Mouse (Mus musculus) midbrain, embryonic 10.5 days (tissue): ENCODE measurements around the gene Phlda1. TPM values are rescaled to one million over a fixed set of nuclear protein-coding genes. Genes with fewer than 3 reads are reported as not detected.
"Not testable (repeated sequence)": the region's sequence is repeated elsewhere in the genome, so short reads cannot be mapped to it uniquely, and the experiment has no call there.

Experiments
- DNase-seq: peaks from one replicate; pipeline ENCODE4 v3.0.0-alpha.2; 2017; ENCODE audit warnings: low spot score
- H3K27ac ChIP-seq: fragments of 300-500 bp; sonication (generic); replicated peaks from 2 replicates; pipeline ENCODE4 v1.5.1; 2016; ENCODE audit warnings: mild to moderate bottlenecking
- H3K27me3 ChIP-seq: fragments of 300-500 bp; sonication (generic); 2 replicates; pipeline ENCODE4 v1.6.1; 2016; ENCODE audit warnings: low read depth, mild to moderate bottlenecking; ENCODE audit not compliant: poor library complexity, severe bottlenecking
- H3K36me3 ChIP-seq: fragments of 300-500 bp; sonication (generic); 2 replicates; pipeline ENCODE4 v1.6.1; 2016; ENCODE audit warnings: mild to moderate bottlenecking, moderate library complexity
- H3K4me1 ChIP-seq: fragments of 300-500 bp; sonication (generic); 2 replicates; pipeline ENCODE4 v1.6.1; 2016
- H3K4me3 ChIP-seq: fragments of 300-500 bp; sonication (generic); 2 replicates; pipeline ENCODE4 v1.5.1; 2016; ENCODE audit warnings: mild to moderate bottlenecking, moderate library complexity
- H3K9me3 ChIP-seq: fragments of 300-500 bp; sonication (generic); replicated peaks from 2 replicates; pipeline ENCODE4 v1.6.1; 2016; ENCODE audit warnings: mild to moderate bottlenecking
- WGBS: fragments of 180-500 bp; shearing (Covaris S2); methylation state at CpG from one replicate; pipeline ENCODE4 v1.1.7; 2016; 5-methylcytosine and 5-hydroxymethylcytosine counted together
- polyA plus RNA-seq: library from polyadenylated mRNA; unstranded; fragments of >200 nt; fragmentation: Nextera tagmentation; extraction: Ambion mirVana; gene quantifications from 2 replicates; pipeline ENCODE4 v1.2.1, GENCODE M21; 2016

Gene Phlda1
- polyA plus RNA-seq, 1 experiment from 2014 or later = 17.3 TPM

- H3K27ac ChIP-seq = no peak overlapping the region
- H3K36me3 ChIP-seq = peaks cover 84% of the 10 kb centered on the region
- no peak overlapping the region for H3K4me3 ChIP-seq
- no peak for DNase-seq
- no peaks in the 10 kb centered on the region for H3K9me3 ChIP-seq
- peaks cover 49% of the 10 kb centered on the region for H3K4me1 ChIP-seq
- 85% methylated on average over 5 of the region's 5 CpGs for WGBS
- no peaks in the 10 kb centered on the region for H3K27me3 ChIP-seq
These were observed 26.5 kb upstream of the Phlda1 start for GRCm38 (mm10) chr10:111479599-111479998.

GRCm38 (mm10) chr10:111482654-111483053 lies 23.4 kb upstream of the Phlda1 start:
- H3K27ac ChIP-seq = no peak overlapping the region
- 94% methylated on average over 2 of the region's 2 CpGs for WGBS
- H3K4me3 ChIP-seq = no peak overlapping the region
- H3K36me3 ChIP-seq = peaks cover 89% of the 10 kb centered on the region
- no peaks in the 10 kb centered on the region for H3K27me3 ChIP-seq
- H3K4me1 ChIP-seq = peaks cover 18% of the 10 kb centered on the region
- H3K9me3 ChIP-seq = no peaks in the 10 kb centered on the region
- DNase-seq = no peak

GRCm38 (mm10) chr10:111484079-111484478 lies 22.0 kb upstream of the Phlda1 start:
- no peak overlapping the region for H3K4me3 ChIP-seq
- no peak for DNase-seq
- 91% methylated on average over 5 of the region's 5 CpGs for WGBS
- H3K27me3 ChIP-seq = no peaks in the 10 kb centered on the region
- peaks cover 11% of the 10 kb centered on the region; the same call in 1 of the 2 replicates for H3K4me1 ChIP-seq
- no peak overlapping the region for H3K27ac ChIP-seq
- H3K9me3 ChIP-seq = no peaks in the 10 kb centered on the region
- peaks cover 94% of the 10 kb centered on the region for H3K36me3 ChIP-seq

- no peaks in the 10 kb centered on the region for H3K27me3 ChIP-seq
- no peak overlapping the region for H3K4me3 ChIP-seq
- H3K27ac ChIP-seq = no peak overlapping the region
- H3K36me3 ChIP-seq = peaks cover 100% of the 10 kb centered on the region
- no peaks in the 10 kb centered on the region for H3K9me3 ChIP-seq
- peak; percentile 6 for DNase-seq
- WGBS = 91% methylated on average over 2 of the region's 2 CpGs
- H3K4me1 ChIP-seq = no peaks in the 10 kb centered on the region
These were observed 17.3 kb upstream of the Phlda1 start for GRCm38 (mm10) chr10:111488793-111489192.

- WGBS = 88% methylated on average over 4 of the region's 4 CpGs
- not testable (repeated sequence) for H3K4me1 ChIP-seq, H3K27ac ChIP-seq, H3K4me3 ChIP-seq, H3K27me3 ChIP-seq, H3K9me3 ChIP-seq, DNase-seq
- H3K36me3 ChIP-seq = peaks cover 99% of the 10 kb centered on the region
These were observed 16.0 kb upstream of the Phlda1 start for GRCm38 (mm10) chr10:111490079-111490478.

- 93% methylated on average over 7 of the region's 7 CpGs for WGBS
These were observed 10.2 kb upstream of the Phlda1 start for GRCm38 (mm10) chr10:111495888-111496287.

GRCm38 (mm10) chr10:111499892-111500291 lies 6.2 kb upstream of the Phlda1 start:
- Histone ChIP-seq H3K9me3 (no peaks in the 10 kb centered on the region), H3K4me1 (peaks cover 12% of the 10 kb centered on the region), H3K27me3 (0 out of 2 replicates have a peak, but pooled peaks cover 7% of the 10 kb centered on the region), H3K4me3 (no peak overlapping the region), H3K36me3 (peaks cover 41% of the 10 kb centered on the region), H3K27ac (no peak overlapping the region)
- DNase-seq = no peak
- WGBS = 69% methylated on average over 6 of the region's 6 CpGs

More at GRCm38 (mm10) chr10:111495888-111496287, 10.2 kb upstream of the Phlda1 start:
- Histone ChIP-seq H3K9me3 (no peaks in the 10 kb centered on the region), H3K4me3 (no peak overlapping the region), H3K27me3 (no peaks in the 10 kb centered on the region), H3K27ac (no peak overlapping the region), H3K36me3 (peaks cover 81% of the 10 kb centered on the region), H3K4me1 (no peaks in the 10 kb centered on the region)
- no peak for DNase-seq

GRCm38 (mm10) chr10:111503071-111503470 lies 3.0 kb upstream of the Phlda1 start:
- 2% methylated on average over 3 of the region's 3 CpGs for WGBS

GRCm38 (mm10) chr10:111503716-111504115 lies 2.4 kb upstream of the Phlda1 start:
- no peak overlapping the region for H3K27ac ChIP-seq
- WGBS = 62% methylated on average over 10 of the region's 10 CpGs
- DNase-seq = no peak
- H3K4me3 ChIP-seq = no peak overlapping the region
- H3K36me3 ChIP-seq = peaks cover 3% of the 10 kb centered on the region
- 0 out of 2 replicates have a peak, but pooled peaks cover 13% of the 10 kb centered on the region for H3K27me3 ChIP-seq
- H3K4me1 ChIP-seq = peaks cover 44% of the 10 kb centered on the region
- H3K9me3 ChIP-seq = no peaks in the 10 kb centered on the region

More at GRCm38 (mm10) chr10:111503071-111503470, 3.0 kb upstream of the Phlda1 start:
- Histone ChIP-seq H3K27ac (no peak overlapping the region), H3K27me3 (0 out of 2 replicates have a peak, but pooled peaks cover 13% of the 10 kb centered on the region), H3K36me3 (peaks cover 9% of the 10 kb centered on the region), H3K4me1 (peaks cover 37% of the 10 kb centered on the region), H3K4me3 (no peak overlapping the region), H3K9me3 (no peaks in the 10 kb centered on the region)
- peak; percentile 74 for DNase-seq

- no peak for DNase-seq
- Histone ChIP-seq H3K4me3 (no peak overlapping the region), H3K4me1 (peaks cover 53% of the 10 kb centered on the region), H3K27me3 (0 out of 2 replicates have a peak, but pooled peaks cover 13% of the 10 kb centered on the region), H3K9me3 (no peaks in the 10 kb centered on the region), H3K36me3 (no peaks in the 10 kb centered on the region; the same call in 1 of the 2 replicates), H3K27ac (no peak overlapping the region)
- WGBS = 77% methylated on average over 1 of the region's 1 CpGs
These were observed 1.5 kb upstream of the Phlda1 start for GRCm38 (mm10) chr10:111504606-111505005.

- DNase-seq = no peak
- Histone ChIP-seq H3K9me3 (no peaks in the 10 kb centered on the region), H3K4me3 (peak overlapping the region; percentile 87), H3K27me3 (0 out of 2 replicates have a peak, but pooled peaks cover 17% of the 10 kb centered on the region), H3K4me1 (peaks cover 59% of the 10 kb centered on the region), H3K27ac (peak overlapping the region; percentile 92; the same call in 1 of the 2 replicates), H3K36me3 (no peaks in the 10 kb centered on the region; the same call in 1 of the 2 replicates)
- WGBS = 53% methylated on average over 7 of the region's 7 CpGs
These were observed 680 bp upstream of the Phlda1 start for GRCm38 (mm10) chr10:111505406-111505805.

- Histone ChIP-seq H3K4me3 (peak overlapping the region; percentile 87), H3K36me3 (no peaks in the 10 kb centered on the region), H3K27me3 (0 out of 2 replicates have a peak, but pooled peaks cover 17% of the 10 kb centered on the region), H3K27ac (peak overlapping the region; percentile 92), H3K9me3 (no peaks in the 10 kb centered on the region), H3K4me1 (peaks cover 63% of the 10 kb centered on the region)
- no peak for DNase-seq
- WGBS = under 1% methylated on average over 23 of the region's 23 CpGs
These were observed 907 bp downstream of the Phlda1 start for GRCm38 (mm10) chr10:111506926-111507459.

GRCm38 (mm10) chr10:111507460-111508211 lies 1.6 kb downstream of the Phlda1 start:
- 0 out of 2 replicates have a peak, but pooled peaks cover 17% of the 10 kb centered on the region for H3K27me3 ChIP-seq
- H3K27ac ChIP-seq = peak overlapping the region; percentile 92
- H3K4me1 ChIP-seq = peaks cover 62% of the 10 kb centered on the region
- no peaks in the 10 kb centered on the region for H3K9me3 ChIP-seq
- under 1% methylated on average over 38 of the region's 38 CpGs for WGBS
- peak; percentile 73 for DNase-seq
- H3K36me3 ChIP-seq = no peaks in the 10 kb centered on the region
- H3K4me3 ChIP-seq = peak overlapping the region; percentile 87
